Mouse (Mus musculus): ENCODE measurements around the gene Ddx52.

- TF ChIP-seq CTCF (IDR thresholded peaks at IDR 0.05; ENCODE audit: borderline replicate concordance, extremely low read depth, insufficient read depth, insufficient read length) (no peak), POLR2A (IDR thresholded peaks at IDR 0.05; ENCODE audit: borderline replicate concordance, extremely low read depth, insufficient read depth, insufficient read length, poor library complexity, severe bottlenecking) (no peak)
Measured at GRCm38 (mm10) chr11:83914501-83914900, 27.4 kb upstream of the Ddx52 start.
